Mouse (Mus musculus): Measurements from ENCODE around the gene Tmco3. TPM values are rescaled to one million over a fixed set of nuclear protein-coding genes. Genes with fewer than 3 reads are reported as not detected.

Tmco3 gene
- polyA plus RNA-seq, 1 experiment from 2014 or later, result 40.4 TPM

GRCm38 (mm10) chr8:13350052-13350451 lies 62.1 kb downstream of the Tmco3 start:
- H3K4me3 ChIP-seq, result no peak overlapping the region

GRCm38 (mm10) chr8:13351593-13351992 lies 63.6 kb downstream of the Tmco3 start:
- ATAC-seq, result no peak
- WGBS, result 90% methylated on average over 5 of the region's 5 CpGs
- H3K27ac ChIP-seq, result no peak overlapping the region
- H3K9ac ChIP-seq, result no peak overlapping the region
- H3K4me1 ChIP-seq, result no peaks in the 10 kb centered on the region
- H3K36me3 ChIP-seq (ENCODE audit: poor library complexity, severe bottlenecking), result peaks cover 99% of the 10 kb centered on the region
- no peak overlapping the region for H3K4me3 ChIP-seq
- no peaks in the 10 kb centered on the region for H3K9me3 ChIP-seq (replicated peaks)
- no peaks in the 10 kb centered on the region for H3K27me3 ChIP-seq
- H3K4me2 ChIP-seq, result no peak overlapping the region

More at GRCm38 (mm10) chr8:13350052-13350451, 62.1 kb downstream of the Tmco3 start:
- Histone ChIP-seq H3K4me1 (no peaks in the 10 kb centered on the region), H3K27ac (no peak overlapping the region), H3K36me3 (ENCODE audit: poor library complexity, severe bottlenecking) (peaks cover 99% of the 10 kb centered on the region), H3K9ac (no peak overlapping the region), H3K27me3 (no peaks in the 10 kb centered on the region), H3K9me3 (replicated peaks) (no peaks in the 10 kb centered on the region), H3K4me2 (no peak overlapping the region)
- WGBS, result 89% methylated on average over 7 of the region's 7 CpGs
- no peak for ATAC-seq

GRCm38 (mm10) chr8:13352601-13353000 lies 64.6 kb downstream of the Tmco3 start:
- no peak for ATAC-seq
- Histone ChIP-seq H3K4me1 (no peaks in the 10 kb centered on the region), H3K4me2 (no peak overlapping the region), H3K9ac (no peak overlapping the region), H3K36me3 (ENCODE audit: poor library complexity, severe bottlenecking) (peaks cover 99% of the 10 kb centered on the region), H3K27ac (no peak overlapping the region), H3K4me3 (no peak overlapping the region), H3K27me3 (no peaks in the 10 kb centered on the region), H3K9me3 (replicated peaks) (no peaks in the 10 kb centered on the region)
- 91% methylated on average over 8 of the region's 8 CpGs for WGBS

GRCm38 (mm10) chr8:13353155-13353833 lies 65.3 kb downstream of the Tmco3 start:
- no peak overlapping the region for H3K4me3 ChIP-seq
- no peak overlapping the region for H3K27ac ChIP-seq
- H3K9me3 ChIP-seq (replicated peaks), result no peaks in the 10 kb centered on the region
- peaks cover 99% of the 10 kb centered on the region for H3K36me3 ChIP-seq (ENCODE audit: poor library complexity, severe bottlenecking)
- no peak for ATAC-seq
- no peak overlapping the region for H3K4me2 ChIP-seq
- 85% methylated on average over 9 of the region's 9 CpGs for WGBS
- H3K9ac ChIP-seq, result no peak overlapping the region
- H3K4me1 ChIP-seq, result no peaks in the 10 kb centered on the region
- H3K27me3 ChIP-seq, result no peaks in the 10 kb centered on the region

GRCm38 (mm10) chr8:13353883-13354282 lies 65.9 kb downstream of the Tmco3 start:
- 84% methylated on average over 4 of the region's 4 CpGs for WGBS
- Histone ChIP-seq H3K36me3 (ENCODE audit: poor library complexity, severe bottlenecking) (peaks cover 99% of the 10 kb centered on the region), H3K4me2 (no peak overlapping the region), H3K9me3 (replicated peaks) (no peaks in the 10 kb centered on the region), H3K27me3 (no peaks in the 10 kb centered on the region), H3K4me1 (no peaks in the 10 kb centered on the region), H3K9ac (no peak overlapping the region), H3K4me3 (no peak overlapping the region), H3K27ac (no peak overlapping the region)
- no peak for ATAC-seq

GRCm38 (mm10) chr8:13356221-13356620 lies 68.2 kb downstream of the Tmco3 start:
- WGBS, result 92% methylated on average over 6 of the region's 6 CpGs
- H3K36me3 ChIP-seq (ENCODE audit: poor library complexity, severe bottlenecking), result peaks cover 99% of the 10 kb centered on the region
- no peaks in the 10 kb centered on the region for H3K4me1 ChIP-seq
- H3K9me3 ChIP-seq (replicated peaks), result no peaks in the 10 kb centered on the region
- no peak overlapping the region for H3K9ac ChIP-seq
- H3K4me2 ChIP-seq, result no peak overlapping the region
- no peaks in the 10 kb centered on the region for H3K27me3 ChIP-seq
- H3K4me3 ChIP-seq, result no peak overlapping the region
- ATAC-seq, result no peak
- no peak overlapping the region for H3K27ac ChIP-seq

- Histone ChIP-seq H3K4me2 (no peak overlapping the region), H3K4me3 (no peak overlapping the region), H3K9me3 (replicated peaks) (0 out of 2 replicates have a peak, but pooled peaks cover 5% of the 10 kb centered on the region), H3K9ac (no peak overlapping the region), H3K4me1 (no peaks in the 10 kb centered on the region), H3K36me3 (ENCODE audit: poor library complexity, severe bottlenecking) (peaks cover 99% of the 10 kb centered on the region), H3K27me3 (no peaks in the 10 kb centered on the region), H3K27ac (no peak overlapping the region)
- no peak for ATAC-seq
- 85% methylated on average over 10 of the region's 10 CpGs for WGBS
Measured at GRCm38 (mm10) chr8:13356681-13357080, 68.7 kb downstream of the Tmco3 start.

- H3K9me3 ChIP-seq (replicated peaks), result 0 out of 2 replicates have a peak, but pooled peaks cover 7% of the 10 kb centered on the region
- no peak overlapping the region for H3K4me2 ChIP-seq
- H3K27me3 ChIP-seq, result no peaks in the 10 kb centered on the region
- no peak for ATAC-seq
- H3K36me3 ChIP-seq (ENCODE audit: poor library complexity, severe bottlenecking), result peaks cover 96% of the 10 kb centered on the region
- H3K27ac ChIP-seq, result no peak overlapping the region
- H3K9ac ChIP-seq, result no peak overlapping the region
- no peaks in the 10 kb centered on the region for H3K4me1 ChIP-seq
- WGBS, result 97% methylated on average over 7 of the region's 7 CpGs
- no peak overlapping the region for H3K4me3 ChIP-seq
Measured at GRCm38 (mm10) chr8:13360213-13360612, 72.2 kb downstream of the Tmco3 start.

- Histone ChIP-seq H3K36me3 (ENCODE audit: poor library complexity, severe bottlenecking) (peaks cover 96% of the 10 kb centered on the region), H3K9me3 (replicated peaks) (0 out of 2 replicates have a peak, but pooled peaks cover 7% of the 10 kb centered on the region), H3K27me3 (no peaks in the 10 kb centered on the region), H3K9ac (no peak overlapping the region), H3K27ac (no peak overlapping the region), H3K4me2 (no peak overlapping the region), H3K4me1 (no peaks in the 10 kb centered on the region), H3K4me3 (no peak overlapping the region)
- ATAC-seq, result no peak
- 96% methylated on average over 6 of the region's 6 CpGs for WGBS
Measured at GRCm38 (mm10) chr8:13361865-13362264, 73.9 kb downstream of the Tmco3 start.

Other genes with a start within 250 kb of the Tmco3 start
- gene Proz, start 227.3 kb upstream of the Tmco3 start, polyA plus RNA-seq (2015; fragmentation: Nextera tagmentation; extraction: Ambion mirVana), result 0.92 and 1.1 TPM in 2 replicates
- gene Pcid2, start 182.7 kb upstream of the Tmco3 start, polyA plus RNA-seq (2015; fragmentation: Nextera tagmentation; extraction: Ambion mirVana), result 49.8 and 52.5 TPM in 2 replicates
- 66.3 and 69.0 TPM in 2 replicates for gene Cul4a, start 182.6 kb upstream of the Tmco3 start, polyA plus RNA-seq (2015; fragmentation: Nextera tagmentation; extraction: Ambion mirVana)
- 194 and 201 TPM in 2 replicates for gene Lamp1, start 129.0 kb upstream of the Tmco3 start, polyA plus RNA-seq (2015; fragmentation: Nextera tagmentation; extraction: Ambion mirVana)
- gene Grtp1, start 87.6 kb upstream of the Tmco3 start, polyA plus RNA-seq (2015; fragmentation: Nextera tagmentation; extraction: Ambion mirVana), result 23.6 and 26.9 TPM in 2 replicates
- 0.97 TPM in 1 of 2 replicates, not detected in the other for gene Adprhl1, start 34.0 kb upstream of the Tmco3 start, polyA plus RNA-seq (2015; fragmentation: Nextera tagmentation; extraction: Ambion mirVana)
- gene Dcun1d2, start 59 bp upstream of the Tmco3 start, polyA plus RNA-seq (2015; fragmentation: Nextera tagmentation; extraction: Ambion mirVana), result 31.6 and 35.1 TPM in 2 replicates
- gene Tfdp1, start 50.6 kb downstream of the Tmco3 start, polyA plus RNA-seq (2015; fragmentation: Nextera tagmentation; extraction: Ambion mirVana), result 167 and 170 TPM in 2 replicates
- gene Atp4b, start 108.6 kb downstream of the Tmco3 start, polyA plus RNA-seq (2015; fragmentation: Nextera tagmentation; extraction: Ambion mirVana), result not detected in 2 replicates
- 0.03 TPM in 1 of 2 replicates, not detected in the other for gene Grk1, start 116.9 kb downstream of the Tmco3 start, polyA plus RNA-seq (2015; fragmentation: Nextera tagmentation; extraction: Ambion mirVana)
- gene Tmem255b, start 147.0 kb downstream of the Tmco3 start, polyA plus RNA-seq (2015; fragmentation: Nextera tagmentation; extraction: Ambion mirVana), result not detected in 2 replicates
- gene Gas6, start 206.3 kb downstream of the Tmco3 start, polyA plus RNA-seq (2015; fragmentation: Nextera tagmentation; extraction: Ambion mirVana), result 11.3 and 12.3 TPM in 2 replicates